Mouse (Mus musculus): ENCODE measurements at regions not wholly inside any gene's neighbourhood (a gene's known extent, or its start where the extent isn't known, plus 50 kb on each side); places are given as distances from the start of the nearest gene placed in this dataset.

DNA sequence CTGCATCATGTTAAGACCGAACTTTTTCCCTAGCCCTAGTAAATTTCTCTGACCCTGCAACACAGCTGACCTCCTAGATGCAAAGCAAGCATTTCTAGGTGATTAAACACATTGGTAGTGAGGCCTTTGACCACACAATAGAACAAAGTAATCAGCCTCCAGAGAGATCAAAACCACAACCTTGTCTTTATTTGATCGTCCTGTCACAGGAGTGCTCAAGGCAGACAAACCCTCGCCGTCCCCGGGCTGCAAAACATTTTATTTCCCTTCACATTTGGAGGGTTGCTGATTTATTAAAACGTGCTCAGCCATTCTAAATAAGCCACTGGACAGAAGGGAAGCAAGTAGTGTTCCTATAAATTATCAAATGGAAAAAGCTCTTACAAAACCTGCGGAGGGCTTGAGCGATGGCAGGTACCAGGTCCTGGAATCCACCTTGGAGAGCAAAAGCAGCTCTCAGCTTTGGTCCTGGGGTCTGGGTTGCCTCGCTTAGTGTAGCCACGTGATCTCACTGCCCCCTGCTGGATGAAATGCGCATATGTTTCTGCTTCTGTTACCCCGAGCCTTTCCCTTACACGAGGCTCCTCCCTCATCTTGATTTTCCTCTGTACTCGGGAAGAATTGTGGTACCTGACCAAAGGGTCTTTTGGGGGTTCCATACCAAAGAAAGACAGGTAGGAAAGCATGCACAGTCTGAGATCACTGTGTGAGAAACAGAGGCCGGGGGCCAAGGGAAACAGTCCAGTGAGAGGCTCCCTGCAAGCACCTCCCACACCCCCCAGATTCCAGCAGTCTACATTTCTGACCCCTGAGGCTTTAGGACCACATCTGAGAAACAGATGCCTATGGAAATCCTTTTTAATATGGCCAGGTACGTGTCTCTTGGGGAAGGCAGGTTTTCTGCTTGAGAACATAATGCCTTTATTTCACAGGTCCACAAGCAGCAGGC is 357.6 kb upstream of the Pkdcc start:
- TF ChIP-seq POLR2A (IDR thresholded peaks at IDR 0.05; ENCODE audit: low read depth, low read length) (no peak), CTCF (conservative IDR thresholded peaks at IDR 0.05; ENCODE audit: insufficient read depth, insufficient read length, low read depth, low read length) (peak; percentile 86)

All from kidney, adult 2 months (tissue).